Mouse (Mus musculus) thymus, adult 2 months (tissue): Measurements from ENCODE around the gene Ceacam10.

ENCODE experiments used
- CTCF ChIP-seq: fragments of 200-500 bp; IDR thresholded peaks from 2 replicates; pipeline ENCODE4 v1.5.1; 2012; ENCODE audit warnings: mild to moderate bottlenecking, control low read depth, low read length, moderate library complexity, borderline replicate concordance; ENCODE audit not compliant: control insufficient read depth, poor library complexity, insufficient read depth; ENCODE audit errors: extremely low read depth
- POLR2A ChIP-seq: fragments of 200-500 bp; IDR thresholded peaks from 2 replicates; pipeline ENCODE4 v1.6.1; 2012; ENCODE audit warnings: mild to moderate bottlenecking, low read length, control low read depth, moderate library complexity; ENCODE audit not compliant: control insufficient read depth, poor library complexity, insufficient read depth; ENCODE audit errors: extremely low read depth

DNA sequence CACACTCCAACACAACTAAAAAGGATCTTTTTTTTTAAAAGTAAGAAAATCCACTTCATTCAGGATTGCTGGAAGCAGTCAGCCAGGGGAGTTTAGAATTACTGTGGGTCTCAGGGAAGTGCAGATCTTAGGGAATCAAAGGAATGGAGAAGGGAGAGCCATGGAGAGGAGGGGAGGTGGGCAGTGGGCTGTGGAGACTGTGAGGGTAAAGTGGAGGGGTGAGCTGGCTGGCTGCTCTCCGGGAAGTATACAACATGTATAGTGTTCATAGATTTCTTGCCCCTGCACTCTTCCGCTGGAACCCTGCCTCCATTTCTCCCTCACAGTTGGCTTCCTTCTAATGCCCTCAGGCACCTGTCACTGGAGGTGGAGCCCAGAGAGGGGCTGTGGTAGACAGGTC lies 25.4 kb upstream of the Ceacam10 start:
- TF ChIP-seq CTCF (no peak), POLR2A (no peak)
